Mouse (Mus musculus) hindbrain, postnatal 0 days (tissue): ENCODE results near the gene Atg4a-ps. TPM values are rescaled to one million over a fixed set of nuclear protein-coding genes. Genes with fewer than 3 reads are reported as not detected.
A peak's percentile ranks its signal among the peaks of the same experiment; 100 is the strongest.

Source experiments
- ATAC-seq: fragments of 200-750 bp; cut with Nextera tagmentation; 2 replicates; pipeline ENCODE4 v1.8.0; 2017; ENCODE audit warnings: mild to moderate bottlenecking, moderate TSS enrichment, moderate library complexity
- DNase-seq: peaks from one replicate; pipeline ENCODE4 v3.0.0-alpha.2; 2015; ENCODE audit warnings: low spot score
- H3K27ac ChIP-seq: fragments of 300-500 bp; sonication (generic); 2 replicates; pipeline ENCODE4 v1.5.1; 2014; ENCODE audit warnings: mild to moderate bottlenecking
- H3K27me3 ChIP-seq: fragments of 300-500 bp; sonication (generic); 2 replicates; pipeline ENCODE4 v1.6.1; 2014; ENCODE audit warnings: low read length, mixed read lengths; ENCODE audit not compliant: insufficient read depth
- H3K36me3 ChIP-seq: fragments of 300-500 bp; sonication (generic); 2 replicates; pipeline ENCODE4 v1.6.1; 2014; ENCODE audit warnings: low read length, mixed read lengths; ENCODE audit not compliant: insufficient read depth
- H3K4me1 ChIP-seq: fragments of 300-500 bp; sonication (generic); 2 replicates; pipeline ENCODE4 v1.6.1; 2014; ENCODE audit warnings: antibody characterized with exemption, low read length, mixed read lengths; ENCODE audit not compliant: insufficient read depth
- H3K4me2 ChIP-seq: fragments of 300-500 bp; sonication (generic); 2 replicates; pipeline ENCODE4 v1.6.1; 2014; ENCODE audit warnings: low read depth, mild to moderate bottlenecking, low read length, moderate library complexity, mixed read lengths
- H3K4me3 ChIP-seq: fragments of 300-500 bp; sonication (generic); 2 replicates; pipeline ENCODE4 v1.5.1; 2014; ENCODE audit warnings: low read length
- H3K9ac ChIP-seq: fragments of 300-500 bp; sonication (generic); replicated peaks from 2 replicates; pipeline ENCODE4 v1.6.1; 2014; ENCODE audit warnings: mild to moderate bottlenecking, low read length, moderate library complexity, mixed read lengths
- H3K9me3 ChIP-seq: fragments of 300-500 bp; sonication (generic); 2 replicates; pipeline ENCODE4 v1.6.1; 2016; ENCODE audit warnings: low read length, mixed read lengths
- CTCF ChIP-seq: IDR thresholded peaks from 2 replicates; pipeline ENCODE4 v1.5.1; 2016; ENCODE audit warnings: antibody characterized with exemption, control low read depth, low read depth
- WGBS: fragments of 180-500 bp; shearing (Covaris S2); extraction: QIAGEN DNeasy Blood & Tissue Kit; methylation state at CpG from one replicate; pipeline ENCODE4 v1.1.7; 2014; 5-methylcytosine and 5-hydroxymethylcytosine counted together
- polyA plus RNA-seq: library from polyadenylated mRNA; unstranded; fragments of >200 nt; fragmentation: Nextera tagmentation; extraction: Ambion mirVana; gene quantifications from 2 replicates; pipeline ENCODE4 v1.2.1, GENCODE M21; 2015
- total RNA-seq: library from RNA; depleted of rRNA; stranded (reverse); fragments of >200 nt; gene quantifications from 2 replicates; pipeline ENCODE4 v1.2.3, GENCODE M21; 2014

Gene Atg4a-ps
- total and polyA plus RNA-seq, 2 experiments from 2014 or later = 0.10 to 0.16 TPM

DNA sequence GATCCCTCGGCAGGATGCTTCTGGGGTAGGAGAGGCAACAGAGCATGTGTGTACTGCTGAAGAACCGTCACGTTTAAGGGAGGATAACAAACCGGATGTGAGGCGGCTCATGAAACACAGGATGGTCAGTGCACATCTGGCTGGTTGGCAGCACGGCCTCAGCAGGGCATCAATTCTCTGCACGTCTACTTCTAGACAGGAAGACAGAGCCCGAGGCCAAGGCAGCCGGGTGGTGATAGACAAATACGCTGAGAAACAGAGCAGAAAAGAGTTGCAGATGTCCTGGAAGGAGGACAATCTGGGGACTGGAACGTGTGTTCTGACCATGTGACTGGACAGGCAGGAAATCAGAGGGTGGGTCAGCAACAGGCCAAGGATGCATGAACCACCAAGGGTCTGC, 25.8 kb downstream of the Atg4a-ps start:
- WGBS = 64% methylated on average over 11 of the region's 11 CpGs

DNA sequence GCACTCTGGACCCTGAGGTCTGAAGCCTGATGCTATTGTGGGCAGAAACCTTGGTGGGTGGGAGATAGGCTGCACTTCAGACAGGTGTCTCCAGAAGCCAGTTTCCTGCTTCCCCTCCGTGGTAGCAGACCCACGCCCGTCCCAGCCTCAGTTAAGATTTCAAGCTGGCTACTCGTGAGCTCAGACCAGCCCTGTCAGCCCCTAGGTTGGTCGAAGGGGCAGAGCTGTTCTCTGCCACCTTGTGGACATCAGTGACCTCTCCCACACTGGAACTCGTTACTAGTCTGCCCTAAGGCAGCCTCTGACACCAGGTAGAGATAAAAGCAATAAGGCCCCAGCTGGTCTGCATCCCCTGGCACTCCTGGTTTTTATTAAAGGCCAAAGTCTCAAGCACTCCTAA, 28.9 kb downstream of the Atg4a-ps start:
- Histone ChIP-seq H3K27me3 (no peaks in the 10 kb centered on the region), H3K27ac (no peak overlapping the region), H3K4me1 (no peaks in the 10 kb centered on the region), H3K36me3 (no peaks in the 10 kb centered on the region), H3K4me3 (no peak overlapping the region), H3K9me3 (no peaks in the 10 kb centered on the region), H3K4me2 (no peak overlapping the region), H3K9ac (no peak overlapping the region)
- 58% methylated on average over 6 of the region's 6 CpGs for WGBS
- no peak for DNase-seq
- ATAC-seq = no peak
- peak; percentile 37; the same call in 1 of the 2 replicates for TF ChIP-seq CTCF

More for the DNA sequence above, 25.8 kb downstream of the Atg4a-ps start:
- no peak overlapping the region for H3K9ac ChIP-seq
- no peaks in the 10 kb centered on the region for H3K36me3 ChIP-seq
- H3K27ac ChIP-seq = no peak overlapping the region
- no peak overlapping the region for H3K4me2 ChIP-seq
- no peak for TF ChIP-seq CTCF
- no peaks in the 10 kb centered on the region for H3K9me3 ChIP-seq
- H3K27me3 ChIP-seq = no peaks in the 10 kb centered on the region
- H3K4me1 ChIP-seq = peaks cover 8% of the 10 kb centered on the region; the same call in 1 of the 2 replicates
- no peak for ATAC-seq
- H3K4me3 ChIP-seq = no peak overlapping the region
- no peak for DNase-seq

DNA sequence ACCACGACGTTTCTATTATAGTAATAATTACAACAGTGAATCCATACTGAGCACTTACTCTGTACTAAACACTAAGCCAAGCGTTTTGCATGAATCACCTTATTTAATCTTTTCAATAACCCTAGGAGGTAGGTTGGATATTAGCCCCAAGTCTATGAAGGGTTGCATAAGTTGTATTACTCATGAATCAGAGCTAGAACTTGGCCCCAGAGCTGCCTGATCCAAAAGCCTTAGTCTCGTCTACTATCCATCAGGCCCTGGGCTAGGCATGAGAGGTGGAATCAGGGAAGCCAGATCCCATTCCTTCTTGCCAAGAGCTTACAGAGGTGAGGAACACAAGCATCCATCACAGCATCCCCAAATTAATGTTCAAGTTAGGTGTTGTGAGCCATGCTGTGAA, 30.2 kb downstream of the Atg4a-ps start:
- Histone ChIP-seq H3K27ac (no peak overlapping the region), H3K4me1 (no peaks in the 10 kb centered on the region), H3K36me3 (no peaks in the 10 kb centered on the region), H3K4me3 (no peak overlapping the region), H3K9ac (no peak overlapping the region), H3K27me3 (no peaks in the 10 kb centered on the region), H3K4me2 (no peak overlapping the region), H3K9me3 (no peaks in the 10 kb centered on the region)
- TF ChIP-seq CTCF = no peak
- no peak for ATAC-seq
- 69% methylated on average over 4 of the region's 4 CpGs for WGBS
- no peak for DNase-seq

DNA sequence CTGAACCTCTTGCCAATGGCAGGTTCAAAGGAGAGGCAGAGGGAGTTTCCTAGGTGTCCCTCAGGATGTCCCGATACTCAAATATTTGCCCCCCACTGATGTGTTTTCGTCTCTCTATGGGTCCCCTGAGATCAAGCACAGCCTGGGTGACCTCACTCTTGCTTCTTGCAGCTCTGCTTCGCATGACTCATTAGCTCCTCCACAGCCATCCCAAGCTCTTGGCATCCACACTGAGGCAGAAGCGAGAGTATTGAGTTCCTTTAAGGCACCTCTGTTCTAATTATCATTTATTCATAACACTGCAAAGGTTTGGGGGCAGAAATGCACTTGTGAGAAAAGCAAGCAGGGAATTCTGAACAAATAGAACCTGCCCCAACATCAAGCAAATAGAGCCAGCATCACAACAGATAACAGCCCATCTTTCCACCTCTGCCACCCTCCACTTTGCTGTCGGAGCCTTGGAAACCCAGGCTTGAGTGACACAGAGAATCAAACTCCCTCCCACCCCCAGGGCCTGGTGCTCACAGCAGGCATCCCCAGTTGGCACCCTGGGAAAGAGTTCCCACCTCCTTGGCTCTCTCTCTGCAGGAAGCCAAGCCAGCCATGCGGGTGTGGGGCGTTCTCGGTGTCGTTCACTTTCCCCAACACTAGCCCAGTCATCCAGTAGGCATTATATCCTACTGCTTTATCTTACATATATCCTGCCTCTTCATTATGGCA, 33.1 kb downstream of the Atg4a-ps start:
- H3K27ac ChIP-seq = no peak overlapping the region
- ATAC-seq = no peak
- no peak for TF ChIP-seq CTCF

DNA sequence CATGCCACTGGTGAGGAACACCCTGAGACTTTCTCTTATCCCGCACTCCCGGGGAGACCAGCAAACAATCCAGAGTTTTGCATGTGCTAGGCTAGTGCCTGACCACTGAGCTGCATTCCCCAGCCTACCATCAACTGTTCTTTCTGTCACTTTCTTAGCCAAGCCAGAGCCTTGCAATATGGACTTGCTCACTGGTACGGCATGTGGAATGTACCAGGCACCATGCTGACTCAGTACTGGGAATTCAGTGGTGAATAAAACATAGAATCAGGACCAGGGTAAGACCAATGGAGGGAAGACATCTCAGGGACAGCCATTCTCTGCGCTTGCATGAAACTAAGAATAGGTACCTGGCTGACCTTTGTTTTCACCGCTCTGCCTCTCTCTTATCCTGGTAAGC, 35.6 kb downstream of the Atg4a-ps start:
- no peak overlapping the region for H3K9ac ChIP-seq
- TF ChIP-seq CTCF = no peak
- no peaks in the 10 kb centered on the region for H3K4me1 ChIP-seq
- no peaks in the 10 kb centered on the region for H3K36me3 ChIP-seq
- 92% methylated on average over 5 of the region's 5 CpGs for WGBS
- H3K27ac ChIP-seq = no peak overlapping the region
- no peak for DNase-seq
- no peaks in the 10 kb centered on the region for H3K27me3 ChIP-seq
- H3K4me3 ChIP-seq = no peak overlapping the region
- ATAC-seq = no peak
- H3K9me3 ChIP-seq = no peaks in the 10 kb centered on the region
- no peak overlapping the region for H3K4me2 ChIP-seq

More for the DNA sequence above, 33.1 kb downstream of the Atg4a-ps start:
- Histone ChIP-seq H3K4me3 (no peak overlapping the region), H3K9me3 (no peaks in the 10 kb centered on the region), H3K4me2 (no peak overlapping the region), H3K27me3 (no peaks in the 10 kb centered on the region), H3K36me3 (no peaks in the 10 kb centered on the region), H3K9ac (no peak overlapping the region), H3K4me1 (no peaks in the 10 kb centered on the region)
- WGBS = 71% methylated on average over 9 of the region's 9 CpGs
- DNase-seq = no peak

DNA sequence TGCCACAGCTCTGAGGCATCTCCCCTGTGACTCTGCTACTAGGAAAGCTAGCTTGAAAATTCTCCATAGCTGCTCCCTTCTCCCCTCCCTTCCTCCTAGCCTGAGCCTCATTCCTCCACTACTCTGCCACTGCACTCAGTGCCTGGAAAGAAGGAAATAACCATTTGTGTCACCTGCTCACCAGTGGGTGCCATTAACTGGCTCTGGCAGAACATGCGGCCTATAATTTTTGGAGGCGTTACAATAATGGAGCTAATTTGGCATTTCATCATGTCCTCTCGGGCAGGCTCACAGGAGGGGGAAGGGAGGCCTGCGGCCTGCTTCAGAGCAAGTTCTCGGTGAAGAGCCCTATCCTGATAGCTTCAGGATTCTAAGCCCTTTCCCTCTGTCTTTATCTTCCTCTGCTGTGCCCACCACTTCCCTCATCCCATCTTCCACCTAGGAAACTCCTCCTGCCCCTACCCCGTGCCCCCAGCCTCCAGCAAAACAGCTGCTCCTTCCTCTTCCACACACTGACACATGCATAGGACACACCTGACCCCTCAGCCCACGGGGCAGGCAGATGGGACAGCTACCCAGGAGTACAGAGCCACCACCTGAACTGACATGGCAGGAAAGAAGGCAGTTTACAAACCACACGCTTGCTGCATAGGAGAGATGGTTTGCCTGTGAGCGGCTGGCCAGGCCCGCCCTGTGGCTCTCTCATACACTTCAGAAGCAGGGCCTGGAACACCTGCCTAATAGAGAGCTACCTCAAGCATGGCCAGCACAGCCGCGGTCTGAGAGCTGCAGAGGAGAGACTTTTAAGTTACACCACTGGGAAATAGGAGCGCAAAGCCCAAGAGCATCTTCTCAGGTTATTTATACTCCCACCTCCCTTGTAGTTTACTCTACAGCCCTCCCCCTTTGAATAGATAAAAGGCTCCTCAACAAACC, 38.9 kb downstream of the Atg4a-ps start:
- H3K9ac ChIP-seq = no peak overlapping the region
- DNase-seq (no peak), ATAC-seq (peak; percentile 56; the same call in 1 of the 2 replicates)
- no peak overlapping the region for H3K4me3 ChIP-seq
- no peak overlapping the region for H3K4me2 ChIP-seq
- no peaks in the 10 kb centered on the region for H3K4me1 ChIP-seq
- no peaks in the 10 kb centered on the region for H3K9me3 ChIP-seq
- H3K27ac ChIP-seq = no peak overlapping the region
- H3K27me3 ChIP-seq = no peaks in the 10 kb centered on the region
- no peak for TF ChIP-seq CTCF
- WGBS = 71% methylated on average over 13 of the region's 13 CpGs
- no peaks in the 10 kb centered on the region for H3K36me3 ChIP-seq
